Mouse (Mus musculus) bone marrow, adult 2 months (tissue): ENCODE data around the gene Sh3glb1.

Source experiments
- CTCF ChIP-seq: fragments of 200-500 bp; IDR thresholded peaks from 2 replicates; pipeline ENCODE4 v1.5.1; 2011; ENCODE audit warnings: low read length, control low read depth; ENCODE audit not compliant: control insufficient read depth, insufficient read depth
- POLR2A ChIP-seq: fragments of 200-500 bp; IDR thresholded peaks from 2 replicates; pipeline ENCODE4 v1.6.1; 2011; ENCODE audit warnings: low read depth, mild to moderate bottlenecking, control low read depth, low read length, borderline replicate concordance; ENCODE audit not compliant: control insufficient read depth

DNA sequence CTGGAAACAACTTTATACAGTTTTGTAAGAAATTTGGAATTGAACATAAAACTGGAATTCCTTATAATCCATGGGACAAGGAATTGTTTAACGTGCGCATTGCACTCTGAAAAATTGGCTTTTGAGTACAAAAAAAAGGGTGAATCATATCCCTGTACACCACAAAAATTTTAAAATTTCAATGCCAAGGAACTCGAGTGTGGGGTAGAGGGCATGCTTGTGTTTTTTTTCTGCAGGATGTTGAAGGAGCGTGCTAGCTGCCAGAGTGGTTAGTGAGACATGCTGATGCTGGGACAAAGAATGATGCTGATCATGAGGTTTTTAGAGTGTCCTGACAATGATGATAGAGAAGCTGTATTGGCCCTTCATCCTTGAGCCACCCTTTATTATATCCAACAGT is 45.0 kb upstream of the Sh3glb1 start:
- TF ChIP-seq CTCF (no peak), POLR2A (no peak)
